Mouse (Mus musculus) erythroid progenitor cell, adult 5-6 weeks (primary cell): ENCODE measurements around the gene Mfsd4b5. TPM values are rescaled to one million over a fixed set of nuclear protein-coding genes. Genes with fewer than 3 reads are reported as not detected.
"Not testable (repeated sequence)": the region's sequence is repeated elsewhere in the genome, so short reads cannot be mapped to it uniquely, and the experiment has no call there.

Source experiments
- ATAC-seq: replicated peaks from 2 replicates; pipeline ENCODE4 v1.8.0; 2016; ENCODE audit warnings: moderate number of reproducible peaks, mild to moderate bottlenecking, moderate TSS enrichment, inconsistent platforms; ENCODE audit not compliant: poor library complexity, low FRiP score, severe bottlenecking
- total RNA-seq, 2 experiments: library from RNA; stranded (forward) in 1 of 2; stranded (reverse) in 1 of 2; fragments of 150-400 nt in 1 of 2; fragments of 186-747, 209-891 nt in 1 of 2; gene quantifications; 2 replicates each; pipeline versions ENCODE4 v1.2.3 to v1.2.4; 2015 to 2017; ENCODE audit warnings: low replicate concordance in 2 of 2

Mfsd4b5 gene
- total RNA-seq (2015; ENCODE audit: low replicate concordance) = not detected in 2 replicates
- total RNA-seq (2017; ENCODE audit: low replicate concordance) = not detected in 2 replicates

DNA sequence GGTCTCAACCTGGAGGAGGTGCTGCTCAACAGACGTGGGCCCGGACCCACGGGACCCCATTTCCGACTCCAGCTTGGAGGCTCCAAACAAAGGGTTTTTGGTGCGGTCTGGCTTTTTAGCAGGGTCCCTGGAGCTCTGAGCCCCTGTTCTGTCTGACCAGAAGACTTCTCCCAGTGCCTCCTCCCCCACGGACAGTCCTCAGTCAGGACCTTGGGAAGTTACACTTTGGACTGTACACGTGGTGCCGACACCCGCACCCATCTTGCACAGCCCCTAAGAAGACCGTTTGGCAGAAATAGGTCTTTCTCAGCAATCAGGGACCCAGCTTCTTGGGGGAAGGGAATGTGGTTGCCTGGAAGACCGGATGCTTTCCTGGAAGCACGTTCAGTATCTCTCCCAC, at the start of gene Mfsd4b5:
TSS of gene Mfsd4b5 (minus strand) at position 181 of the 400 bp plus-strand sequence.
- ATAC-seq = no peak

DNA sequence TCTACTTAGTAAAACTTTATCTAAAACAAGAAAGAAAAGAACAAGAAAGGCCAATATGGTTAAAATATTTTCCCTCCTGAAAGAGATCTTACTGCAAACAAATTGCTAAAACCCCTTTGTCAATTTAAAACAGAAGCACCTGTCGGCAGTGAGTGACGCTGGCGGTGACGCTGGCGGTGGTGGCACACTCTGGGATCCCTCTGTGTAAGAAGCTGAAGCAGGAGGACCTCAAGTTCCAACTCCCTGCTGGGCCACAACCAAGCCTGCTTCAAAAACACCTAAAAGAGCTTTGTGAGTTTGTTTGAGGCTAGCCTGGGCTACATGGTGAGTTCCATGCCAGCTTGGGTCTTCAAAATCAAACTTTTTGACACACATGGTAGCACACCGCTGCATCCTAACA, 48.5 kb upstream of the Mfsd4b5 start:
- no peak for ATAC-seq

DNA sequence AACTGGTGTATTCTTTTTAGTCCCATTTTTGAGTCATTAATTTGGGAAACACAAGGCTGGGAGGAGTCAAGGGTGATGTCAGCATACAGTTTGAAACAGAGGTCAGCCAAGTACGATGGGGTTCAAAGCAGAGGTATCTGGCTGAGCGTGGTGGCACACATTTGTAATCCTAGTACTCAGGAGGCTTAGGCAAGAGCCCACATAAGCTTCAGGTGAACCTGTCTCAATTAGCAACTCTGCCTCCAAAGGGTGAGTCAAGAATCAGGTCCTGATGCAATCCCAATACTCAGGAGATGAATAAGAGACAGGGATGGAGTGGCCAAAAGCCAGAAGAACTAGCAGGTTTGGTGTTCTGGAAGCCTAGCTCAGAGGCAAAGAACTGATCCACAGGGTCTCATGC, 46.5 kb upstream of the Mfsd4b5 start:
- no peak for ATAC-seq

DNA sequence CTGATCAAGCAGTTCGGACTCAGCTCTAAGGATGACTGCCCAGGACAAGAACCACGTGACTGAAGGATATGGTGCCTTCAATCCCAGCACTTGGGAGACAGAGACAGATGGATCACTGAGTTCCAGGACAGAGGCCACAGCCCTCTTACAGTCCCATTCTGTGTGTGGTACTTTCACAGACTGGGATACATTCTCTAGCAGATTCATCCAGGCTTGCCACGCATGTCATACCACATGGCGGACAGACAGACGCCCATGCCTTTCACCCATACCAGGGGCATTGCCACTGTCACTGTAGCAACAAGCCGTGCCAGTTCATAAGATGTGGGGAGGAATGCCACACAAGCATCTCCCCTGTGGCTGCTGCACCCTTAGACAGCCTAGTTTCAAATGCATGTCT, 44.3 kb upstream of the Mfsd4b5 start:
- no peak for ATAC-seq

DNA sequence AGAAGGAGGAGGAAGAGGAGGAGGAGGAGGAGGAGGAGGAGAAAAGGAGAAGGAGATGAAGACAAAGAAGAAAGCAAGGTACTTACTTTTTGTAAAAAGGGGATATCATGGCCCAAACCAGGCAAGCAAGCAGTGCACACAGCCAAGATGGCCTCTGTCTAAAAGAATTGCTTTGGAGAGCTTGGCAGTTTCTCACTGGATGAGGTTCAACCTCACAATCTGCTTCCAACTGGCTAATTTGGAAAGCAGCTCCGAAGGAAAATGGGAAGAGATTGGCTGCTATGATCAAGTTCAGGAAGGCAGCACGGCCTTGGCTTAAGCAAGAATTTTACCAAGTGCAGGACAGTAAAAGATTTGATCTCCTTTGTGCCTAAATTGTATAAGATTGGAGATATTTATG, 43.2 kb upstream of the Mfsd4b5 start:
- ATAC-seq = no peak

DNA sequence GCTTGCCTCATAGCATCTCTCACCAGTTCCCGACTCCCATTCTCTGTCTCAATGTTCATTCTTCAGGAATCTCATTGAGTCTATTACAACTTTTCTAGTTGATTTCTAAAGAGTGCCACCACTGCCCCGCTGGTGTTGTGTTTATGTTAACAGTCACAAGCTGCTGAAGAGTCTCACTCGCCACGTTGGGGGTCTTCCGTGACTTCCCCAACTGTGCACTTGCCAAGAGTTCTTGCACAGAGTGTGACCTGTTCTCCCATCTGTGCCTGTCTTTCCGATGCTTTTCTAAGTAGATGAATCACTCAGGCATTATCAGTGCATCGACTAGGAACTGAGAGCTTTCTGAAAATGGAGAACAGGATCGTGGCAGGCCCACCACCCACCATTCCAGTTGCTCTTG, 41.6 kb upstream of the Mfsd4b5 start:
- ATAC-seq = no peak

DNA sequence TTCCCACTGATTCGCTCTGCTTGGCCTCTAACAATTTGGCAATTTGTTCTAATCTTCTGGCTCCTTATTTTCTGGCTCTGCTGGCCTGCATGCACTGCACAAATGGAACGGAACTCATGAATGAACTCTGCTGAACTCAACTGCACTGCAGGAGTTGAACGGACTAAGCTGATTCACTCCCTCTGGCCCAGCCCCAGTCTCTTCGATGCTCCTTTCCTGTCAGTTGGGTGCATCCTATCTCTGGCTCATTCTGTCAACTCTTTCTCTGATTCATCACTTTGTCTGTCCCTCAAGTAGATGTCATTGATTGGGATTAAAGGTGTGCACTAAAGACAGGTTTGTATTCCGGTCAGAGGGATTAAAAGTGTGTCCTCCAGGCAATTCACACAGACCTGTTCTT, 40.1 kb upstream of the Mfsd4b5 start:
- ATAC-seq = no peak

DNA sequence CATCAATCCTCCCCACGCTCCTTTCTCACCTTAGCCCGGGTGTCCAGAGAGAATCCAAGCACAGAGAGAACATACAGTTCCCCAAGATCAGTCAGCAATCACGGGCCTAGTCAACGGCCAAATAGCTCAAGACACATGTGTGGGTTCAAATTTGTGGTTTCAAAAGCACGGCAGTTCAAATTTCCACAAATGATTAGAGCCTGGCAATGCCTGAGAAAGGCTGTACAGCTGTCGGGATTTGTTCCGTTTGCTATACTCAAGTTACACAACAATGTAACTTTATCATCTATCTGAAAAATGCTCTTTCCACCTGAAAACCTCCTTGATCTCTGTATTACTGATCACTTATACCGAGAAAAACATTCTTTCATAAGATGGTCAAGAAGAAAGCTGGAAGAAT, 39.1 kb upstream of the Mfsd4b5 start:
- no peak for ATAC-seq

DNA sequence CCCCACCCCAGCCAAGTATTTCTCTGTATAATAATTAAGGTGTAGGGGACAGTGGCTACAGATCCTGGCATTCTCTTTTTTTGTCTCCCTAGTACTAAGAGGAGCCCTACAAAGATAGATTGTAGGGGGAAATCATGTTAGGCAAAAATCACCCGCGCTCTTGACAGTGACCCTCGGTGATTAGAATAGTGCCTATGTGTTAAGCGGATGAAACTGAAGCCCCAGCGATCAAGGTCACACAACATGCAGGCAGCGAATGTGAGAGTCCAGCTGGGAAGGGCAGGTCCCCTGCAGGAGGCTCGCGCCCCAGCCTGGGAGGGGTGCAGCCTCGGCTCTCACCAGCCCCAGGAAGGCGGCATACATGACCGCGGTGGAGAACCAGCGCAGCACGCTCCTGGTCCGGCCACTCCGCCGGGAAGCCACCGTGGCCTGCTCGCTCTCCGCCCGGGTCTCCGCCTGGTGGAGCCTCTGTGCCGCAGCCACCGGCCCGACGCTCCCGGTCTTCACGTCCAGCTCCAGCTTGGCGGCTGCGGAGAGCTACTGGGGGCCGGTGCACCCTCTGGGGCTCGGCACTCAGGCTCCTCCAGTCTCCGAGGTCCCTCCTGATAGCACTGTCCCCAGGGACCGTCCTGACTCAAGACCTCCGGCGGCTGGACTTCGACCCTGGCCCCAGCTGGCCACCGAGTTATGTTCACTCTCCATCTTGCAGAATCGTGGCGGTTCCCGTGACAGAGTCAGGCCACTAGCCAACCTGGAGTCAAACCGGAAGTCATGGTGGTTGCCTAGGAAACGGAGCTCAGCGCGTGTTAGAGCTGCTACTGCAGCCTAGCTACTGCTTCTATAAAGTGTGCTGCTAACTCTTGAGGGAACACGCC, 38.3 kb upstream of the Mfsd4b5 start, which contains the start of gene Mfsd4b1:
TSS of gene Mfsd4b1 (minus strand) at position 715 of the 875 bp plus-strand sequence.
- peak; percentile 57 for ATAC-seq

DNA sequence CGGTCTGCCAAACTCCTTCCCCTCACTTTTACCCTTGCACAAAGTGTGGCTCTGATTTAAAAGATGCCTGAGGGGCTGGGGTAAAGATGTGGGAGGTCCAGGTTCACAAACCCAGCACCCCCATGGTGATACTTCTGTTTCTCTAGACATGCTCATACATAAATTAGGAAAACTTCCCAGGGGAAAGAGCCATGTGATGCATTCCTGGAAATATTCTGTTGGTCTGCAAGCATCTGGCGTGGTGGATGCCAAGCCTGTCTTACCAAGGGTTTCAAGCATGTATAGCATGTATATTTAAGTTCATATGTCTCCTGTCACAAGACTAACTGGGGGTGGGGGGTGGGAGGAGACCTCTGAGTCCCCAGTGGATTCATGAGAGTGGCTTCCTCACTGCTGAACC, 34.0 kb upstream of the Mfsd4b5 start:
- ATAC-seq = no peak

DNA sequence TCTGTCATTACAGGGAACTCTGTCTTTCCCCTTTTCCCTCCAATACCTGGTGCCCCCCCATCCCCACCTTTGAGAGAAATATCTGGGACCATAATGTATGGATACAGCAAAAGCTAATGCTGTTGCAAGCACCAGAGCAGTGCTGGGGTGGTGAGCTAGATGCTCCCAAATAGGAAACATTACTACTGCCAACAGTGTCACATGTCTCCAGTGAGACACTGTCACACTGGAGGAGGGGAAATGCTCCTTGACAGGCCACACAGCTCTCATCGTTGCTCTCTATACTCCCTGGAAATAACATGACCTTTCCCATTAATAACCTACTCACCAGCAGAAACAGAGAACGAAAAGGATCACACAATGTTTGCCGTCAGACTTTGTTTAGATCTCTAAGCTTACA, 33.0 kb upstream of the Mfsd4b5 start:
- ATAC-seq = no peak

DNA sequence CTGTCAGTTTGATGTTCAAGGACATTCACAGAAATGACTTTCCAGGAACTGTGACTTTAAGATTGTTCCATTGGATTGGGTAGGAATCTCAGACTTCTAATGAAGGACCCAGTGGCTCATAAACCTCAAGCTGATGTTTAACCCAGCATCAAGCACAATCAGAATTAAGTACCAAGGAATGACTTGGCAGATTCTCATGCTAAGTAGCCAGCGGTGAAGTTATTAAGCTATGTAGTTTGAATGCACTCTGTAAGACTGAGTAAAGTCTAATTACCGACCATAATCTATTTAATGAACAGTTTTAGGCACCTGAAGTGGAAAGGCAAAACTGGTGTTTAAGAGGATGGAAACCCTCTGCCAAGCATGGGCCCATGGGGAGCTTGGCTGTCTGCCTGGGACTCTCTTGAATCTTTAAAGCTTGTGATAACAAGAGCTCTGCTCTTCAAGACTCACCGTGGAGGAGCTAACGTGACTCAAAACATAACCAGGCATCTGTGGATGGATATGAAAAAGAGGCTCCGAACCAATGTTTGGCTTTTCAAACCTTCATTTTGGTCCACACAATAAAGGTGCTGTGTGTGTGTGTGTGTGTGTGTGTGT, 31.9 kb upstream of the Mfsd4b5 start:
- ATAC-seq = no peak

DNA sequence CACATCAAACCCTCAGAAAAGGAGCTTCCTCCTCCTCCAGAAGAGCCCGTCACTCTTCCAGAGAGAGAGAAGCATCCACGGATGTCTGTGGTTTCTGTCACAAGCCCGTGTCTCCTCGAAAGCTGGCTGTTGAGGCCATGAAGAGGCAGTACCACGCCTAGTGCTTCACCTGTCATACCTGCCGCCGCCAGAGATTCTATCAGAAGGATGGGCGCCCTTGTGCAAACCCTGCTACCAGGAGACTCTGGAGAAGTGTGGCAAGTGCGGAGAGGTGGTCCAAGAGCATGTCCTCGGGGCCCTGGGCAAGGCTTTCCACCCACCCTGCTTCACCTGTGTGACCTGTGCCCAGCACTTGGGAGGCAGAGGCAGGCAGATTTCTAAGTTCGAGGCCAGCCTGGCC, 23.1 kb upstream of the Mfsd4b5 start:
- ATAC-seq = no peak

DNA sequence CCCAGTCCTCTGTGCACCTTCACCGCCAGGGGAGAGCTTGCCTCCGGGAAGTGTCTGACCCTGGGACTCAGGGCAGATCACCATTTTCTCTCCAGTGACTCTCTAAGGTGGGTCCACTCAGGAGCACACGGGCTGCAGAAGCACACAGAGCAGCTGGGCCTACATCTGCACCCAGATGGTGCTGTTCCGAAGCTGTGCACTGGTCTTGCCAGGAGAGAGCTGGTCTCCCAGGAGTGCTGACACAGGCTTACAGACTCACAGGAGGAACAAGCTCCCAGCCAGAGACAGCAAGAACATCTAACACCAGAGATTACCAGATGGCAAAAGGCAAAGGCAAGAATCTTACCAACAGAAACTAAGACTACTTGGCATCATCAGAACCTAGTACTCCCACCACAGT, 22.4 kb upstream of the Mfsd4b5 start:
- not testable (repeated sequence) for ATAC-seq

DNA sequence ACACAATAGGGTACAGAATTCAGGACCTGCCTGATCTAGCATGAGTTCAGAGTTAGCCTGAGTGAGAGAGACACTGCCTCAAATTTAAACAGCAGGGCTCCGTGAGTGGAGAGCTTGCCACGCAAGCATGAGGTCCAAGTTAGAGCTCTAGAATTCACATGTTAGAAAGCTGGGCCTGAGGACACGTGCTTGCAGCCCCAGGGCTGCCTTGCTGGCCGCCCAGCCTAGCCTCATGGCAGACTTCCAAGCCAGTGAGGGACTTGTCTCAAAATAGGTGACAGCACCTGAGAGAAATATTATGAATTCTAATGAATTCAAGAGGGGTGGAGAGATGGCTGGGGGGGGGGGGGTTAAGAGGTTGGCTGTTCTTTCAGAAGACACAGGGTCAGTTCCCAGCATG, 21.5 kb upstream of the Mfsd4b5 start:
- no peak for ATAC-seq

DNA sequence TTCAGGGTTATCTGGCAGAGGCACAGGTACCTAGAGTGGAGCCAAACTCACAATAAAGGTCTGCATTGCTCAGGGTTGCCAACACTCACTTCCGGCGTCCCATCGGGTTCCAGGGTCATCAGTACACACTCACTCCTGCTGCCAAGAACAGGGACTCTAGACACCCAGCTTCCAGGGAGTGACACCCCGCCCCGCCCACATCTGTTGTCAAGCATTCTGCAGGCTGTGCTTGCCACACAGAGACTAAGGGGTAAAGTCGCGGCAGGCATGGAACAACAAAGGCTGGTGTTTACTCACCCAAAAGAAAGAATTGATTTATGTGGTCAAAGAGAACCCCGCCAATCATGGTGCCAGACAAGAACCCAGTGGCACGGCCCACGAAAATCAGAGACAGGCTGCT, 20.5 kb upstream of the Mfsd4b5 start:
- no peak for ATAC-seq

DNA sequence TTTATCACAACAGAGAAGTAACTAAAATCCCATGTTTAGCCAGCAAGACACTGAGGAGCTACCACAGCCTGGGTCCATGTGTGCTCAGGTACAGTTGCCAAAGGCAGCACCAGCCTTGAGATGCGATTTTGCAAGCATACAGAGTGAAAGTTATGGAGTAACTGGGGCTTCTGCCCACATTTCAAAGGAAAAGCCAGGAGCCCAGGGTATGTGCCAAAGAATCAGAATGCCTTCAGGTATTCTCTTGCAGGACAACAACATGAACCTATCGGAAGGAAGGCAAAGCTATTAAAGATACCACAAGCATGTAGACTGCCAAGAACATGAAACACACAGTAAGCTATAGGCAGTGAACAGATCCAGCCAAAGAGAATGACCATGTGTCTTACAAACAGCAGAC, 14.3 kb upstream of the Mfsd4b5 start:
- ATAC-seq = no peak

DNA sequence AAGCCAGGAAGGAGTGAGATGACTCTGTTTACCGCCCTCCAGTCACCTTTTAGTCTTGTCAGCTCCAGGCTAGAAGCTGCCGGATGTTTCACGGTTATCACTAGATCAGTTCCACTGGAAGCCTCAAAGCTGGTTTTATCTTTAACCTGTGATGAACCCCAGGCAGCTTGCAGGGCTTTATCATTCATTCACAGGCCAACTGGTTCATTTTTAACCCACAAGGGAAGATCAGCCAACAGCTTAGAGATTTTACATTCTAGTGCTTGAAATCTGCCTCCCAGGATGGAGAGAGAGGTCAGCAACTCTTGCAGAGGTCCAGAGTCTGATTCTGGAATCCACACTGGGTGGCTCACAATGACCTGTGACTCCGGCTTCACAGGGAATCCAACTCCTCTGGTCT, 4.7 kb upstream of the Mfsd4b5 start:
- no peak for ATAC-seq

DNA sequence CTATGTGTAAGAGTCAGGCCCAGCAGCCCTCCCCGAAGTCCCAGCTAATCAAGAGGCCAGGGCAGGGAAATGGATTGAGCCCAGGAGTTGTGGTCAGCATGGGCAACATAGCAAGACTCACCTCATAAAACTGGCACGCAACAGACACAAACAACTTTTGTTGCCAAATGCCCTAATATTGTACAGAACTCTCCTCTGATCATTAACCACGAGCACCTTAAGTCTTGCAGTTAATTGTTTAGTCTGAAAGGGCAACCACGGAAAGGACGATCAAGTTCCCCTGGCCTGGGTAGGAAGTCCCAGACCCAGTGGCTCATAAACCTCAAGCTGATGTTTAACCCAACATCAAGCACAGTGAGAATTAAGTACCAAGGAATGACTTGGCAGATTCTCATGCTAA, 3.8 kb downstream of the Mfsd4b5 start:
- no peak for ATAC-seq

DNA sequence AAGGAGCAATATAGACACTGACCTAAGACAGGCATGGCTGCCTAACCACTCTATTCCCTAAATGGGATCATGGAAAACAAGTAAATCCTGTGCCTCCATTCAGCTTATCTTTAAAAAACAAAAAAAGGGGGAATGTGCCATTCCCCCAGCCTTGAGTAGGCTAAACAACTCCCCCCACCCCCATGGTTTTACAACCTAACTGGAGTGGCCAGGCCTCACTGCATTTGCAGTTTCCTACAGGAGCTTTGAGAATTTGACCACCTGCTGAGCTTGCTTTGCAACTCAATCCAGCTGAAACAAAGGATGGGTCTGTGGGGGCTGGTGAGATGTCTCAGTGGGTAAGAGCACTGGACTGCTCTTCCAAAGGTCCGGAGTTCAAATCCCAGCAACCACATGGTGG, 8.2 kb downstream of the Mfsd4b5 start:
- no peak for ATAC-seq

DNA sequence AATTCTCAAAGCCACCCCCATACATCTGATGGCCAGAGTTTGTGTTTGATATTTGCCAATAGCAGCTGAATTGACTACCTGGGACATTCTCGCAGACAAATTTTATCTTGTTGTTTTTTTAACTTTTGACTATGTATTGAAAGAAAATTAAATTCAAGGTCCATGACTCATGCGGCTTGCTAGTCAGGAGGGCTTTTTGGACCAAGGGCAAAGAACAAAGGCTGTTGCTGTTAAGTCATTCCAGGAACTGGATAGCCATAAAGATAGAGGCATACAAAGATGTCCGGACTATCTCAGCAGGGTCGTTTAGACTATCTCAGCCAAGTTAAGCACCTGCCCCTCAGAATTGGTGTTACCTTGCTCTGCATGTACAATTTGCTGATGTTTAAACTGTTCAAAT, 9.1 kb downstream of the Mfsd4b5 start:
- ATAC-seq = no peak
